Mouse (Mus musculus) bone marrow, adult 2 months (tissue): ENCODE results near the gene Casp2. TPM values are rescaled to one million over a fixed set of nuclear protein-coding genes. Genes with fewer than 3 reads are reported as not detected.

ENCODE experiments used
- H3K27ac ChIP-seq: fragments of 200-500 bp; 2 replicates; pipeline ENCODE4 v1.5.1; 2012; ENCODE audit warnings: low read depth, mild to moderate bottlenecking, control low read depth, inconsistent platforms, low read length; ENCODE audit not compliant: control insufficient read depth, poor library complexity, insufficient read depth
- H3K4me1 ChIP-seq: fragments of 200-500 bp; 2 replicates; pipeline ENCODE4 v1.6.1; 2011; ENCODE audit warnings: low read length; ENCODE audit not compliant: control insufficient read depth, insufficient read depth
- H3K4me3 ChIP-seq: fragments of 200-500 bp; replicated peaks from 2 replicates; pipeline ENCODE3; 2011; ENCODE audit warnings: mild to moderate bottlenecking, low read depth, low read length, control low read depth; ENCODE audit not compliant: control insufficient read depth
- CTCF ChIP-seq: fragments of 200-500 bp; IDR thresholded peaks from 2 replicates; pipeline ENCODE4 v1.5.1; 2011; ENCODE audit warnings: low read length, control low read depth; ENCODE audit not compliant: control insufficient read depth, insufficient read depth
- POLR2A ChIP-seq: fragments of 200-500 bp; IDR thresholded peaks from 2 replicates; pipeline ENCODE4 v1.6.1; 2011; ENCODE audit warnings: low read depth, mild to moderate bottlenecking, control low read depth, low read length, borderline replicate concordance; ENCODE audit not compliant: control insufficient read depth
- WGBS: fragments of 180-500 bp; shearing (Covaris S2); methylation state at CpG from one replicate; pipeline ENCODE4 v1.1.7; 2018; 5-methylcytosine and 5-hydroxymethylcytosine counted together
- polyA plus RNA-seq: library from polyadenylated mRNA; stranded (reverse); fragments of >200 nt; gene quantifications from 2 replicates; pipeline ENCODE4 v1.2.4, GENCODE M21; 2011; ENCODE audit warnings: low replicate concordance; ENCODE audit not compliant: missing spikeins, insufficient read depth, insufficient read length

Gene Casp2
- polyA plus RNA-seq, 1 experiment, result 20.9 TPM

- Histone ChIP-seq H3K4me3 (no peak overlapping the region), H3K4me1 (no peaks in the 10 kb centered on the region), H3K27ac (no peak overlapping the region)
- 83% methylated on average over 6 of the region's 6 CpGs for WGBS
- no peak for TF ChIP-seq POLR2A
- TF ChIP-seq CTCF, result no peak
Measured at GRCm38 (mm10) chr6:42241311-42242045, 23.3 kb upstream of the Casp2 start.

DNA sequence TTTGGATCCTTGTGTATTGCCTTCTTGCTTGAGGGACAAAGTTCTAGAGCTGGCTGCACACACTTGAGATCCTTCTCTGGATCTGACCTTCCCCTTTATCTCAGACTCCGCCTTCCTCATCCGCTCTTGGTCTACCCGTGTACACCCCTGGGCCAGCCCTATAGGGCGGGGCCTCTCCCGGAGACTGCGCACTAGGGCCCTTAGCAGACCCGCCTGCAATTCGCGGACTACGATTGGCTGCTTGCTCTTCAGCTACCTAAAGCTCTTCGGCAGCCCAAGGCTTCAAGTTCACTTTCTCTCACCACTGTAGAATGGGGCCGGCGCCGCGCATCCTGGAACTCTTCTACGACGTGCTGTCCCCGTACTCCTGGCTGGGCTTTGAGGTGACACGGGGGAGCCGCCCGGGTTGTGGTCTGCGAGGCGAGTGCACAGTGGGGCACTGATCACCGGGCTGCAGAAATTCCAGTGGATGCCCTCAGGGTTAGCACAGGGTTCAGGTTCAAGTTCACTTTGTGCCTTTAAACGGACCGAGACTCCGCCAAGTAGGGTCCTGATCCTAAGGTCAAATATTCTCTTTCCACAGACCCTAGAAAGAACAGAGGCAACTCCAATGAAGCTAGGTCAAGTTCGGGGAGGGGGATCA is 19.0 kb upstream of the Casp2 start, which contains the start of gene Gstk1:
Gene Gstk1, plus strand, starts transcription at position 225 of the 643 bp plus-strand sequence.
- Histone ChIP-seq H3K4me3 (peak within 1 kb of the TSS; percentile 60), H3K27ac (no peak within 1 kb of the TSS), H3K4me1 (no peaks in the 10 kb centered on the region)
- 3% methylated on average over 28 of the region's 28 CpGs for WGBS
- TF ChIP-seq POLR2A (no peak), CTCF (no peak)

DNA sequence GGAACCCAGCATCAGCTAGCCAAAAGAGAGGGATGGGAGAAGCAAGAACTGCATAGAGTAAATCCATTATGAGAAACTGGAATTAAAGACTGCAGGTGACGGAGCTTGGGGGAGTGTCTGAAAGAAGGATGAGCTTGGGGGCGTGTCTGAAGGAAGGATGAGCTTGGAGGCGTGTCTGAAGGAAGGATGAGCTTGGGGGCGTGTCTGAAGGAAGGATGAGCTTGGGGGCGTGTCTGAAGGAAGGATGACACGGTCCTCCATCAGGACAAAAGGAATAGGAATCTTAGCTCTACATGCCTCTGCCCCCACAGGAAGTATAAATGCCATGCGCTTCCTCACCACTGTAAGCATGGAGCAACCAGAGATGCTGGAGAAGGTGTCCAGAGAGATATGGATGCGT is 17.6 kb upstream of the Casp2 start:
- TF ChIP-seq CTCF (no peak), POLR2A (no peak)
- Histone ChIP-seq H3K27ac (no peak overlapping the region), H3K4me1 (no peaks in the 10 kb centered on the region), H3K4me3 (no peak overlapping the region)
- 71% methylated on average over 8 of the region's 8 CpGs for WGBS

GRCm38 (mm10) chr6:42247981-42248380 is 16.8 kb upstream of the Casp2 start:
- Histone ChIP-seq H3K4me3 (no peak overlapping the region), H3K4me1 (no peaks in the 10 kb centered on the region), H3K27ac (no peak overlapping the region)
- 100% methylated on average over 1 of the region's 1 CpGs for WGBS
- TF ChIP-seq CTCF (no peak), POLR2A (no peak)

- WGBS, result 82% methylated on average over 4 of the region's 4 CpGs
- Histone ChIP-seq H3K4me1 (no peaks in the 10 kb centered on the region), H3K4me3 (no peak overlapping the region), H3K27ac (no peak overlapping the region)
- no peak for TF ChIP-seq POLR2A
- no peak for TF ChIP-seq CTCF
Measured at GRCm38 (mm10) chr6:42251791-42252190, 13.0 kb upstream of the Casp2 start.

DNA sequence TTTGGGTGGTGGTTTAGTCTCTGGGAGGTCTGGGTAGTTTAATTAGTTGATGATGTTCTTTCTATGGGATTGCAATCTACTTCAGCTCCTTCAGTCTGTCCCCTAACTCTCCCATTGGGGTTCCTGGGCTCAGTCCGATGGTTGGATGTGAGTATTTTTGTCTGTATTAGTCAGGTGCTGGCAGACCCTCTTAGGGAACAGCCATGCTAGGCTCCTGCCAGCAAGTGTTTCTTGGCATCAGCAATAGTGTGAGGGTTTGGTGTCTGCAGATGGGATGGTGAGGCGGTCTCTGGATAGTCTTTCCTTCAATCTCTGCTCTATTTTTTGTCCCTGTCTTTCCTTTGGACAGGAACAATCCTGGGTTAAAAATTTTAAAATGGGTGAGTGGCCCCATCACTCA is 11.7 kb upstream of the Casp2 start:
- no peak for TF ChIP-seq CTCF
- TF ChIP-seq POLR2A, result no peak
- H3K4me3 ChIP-seq, result no peak overlapping the region
- 76% methylated on average over 2 of the region's 2 CpGs for WGBS

DNA sequence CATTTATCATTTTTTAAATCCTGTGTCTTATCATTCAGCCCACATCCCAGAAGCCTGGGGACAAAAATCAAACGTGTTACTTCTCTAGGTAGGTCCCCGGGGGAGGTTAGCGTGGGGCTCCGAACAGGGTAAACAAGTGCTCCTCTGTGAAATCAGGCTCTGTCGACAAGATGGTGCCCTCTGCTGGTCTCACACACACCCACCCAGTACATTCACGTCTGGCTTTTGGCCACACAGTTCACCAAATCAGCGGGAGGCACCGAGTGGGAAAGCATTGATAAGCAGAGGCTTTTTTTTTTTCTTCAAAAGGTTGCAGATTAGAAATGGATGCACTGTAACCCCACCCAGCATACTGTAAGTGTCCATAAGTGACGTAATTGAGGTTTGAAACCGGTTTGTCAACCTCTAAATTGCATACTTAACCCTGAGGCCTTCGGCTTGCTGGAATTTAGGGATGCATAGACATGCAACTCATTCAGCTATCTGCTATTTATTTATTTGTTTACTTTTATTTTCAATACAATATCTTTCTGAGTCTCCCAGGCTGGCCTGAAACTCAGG is 7.4 kb upstream of the Casp2 start:
- H3K27ac ChIP-seq, result no peak overlapping the region
- H3K4me1 ChIP-seq, result no peaks in the 10 kb centered on the region
- no peak overlapping the region for H3K4me3 ChIP-seq
- 11% methylated on average over 11 of the region's 11 CpGs for WGBS
- no peak for TF ChIP-seq POLR2A
- TF ChIP-seq CTCF, result peak; percentile 82

More for the DNA sequence above, 11.7 kb upstream of the Casp2 start:
- H3K4me1 ChIP-seq, result no peaks in the 10 kb centered on the region
- H3K27ac ChIP-seq, result no peak overlapping the region

GRCm38 (mm10) chr6:42260430-42260829 is 4.4 kb upstream of the Casp2 start:
- Histone ChIP-seq H3K4me3 (no peak overlapping the region), H3K4me1 (no peaks in the 10 kb centered on the region), H3K27ac (no peak overlapping the region)
- TF ChIP-seq POLR2A (no peak), CTCF (no peak)
- 19% methylated on average over 6 of the region's 6 CpGs for WGBS
